Mouse (Mus musculus): Measurements from ENCODE around the gene Cdkn2d.

DNA sequence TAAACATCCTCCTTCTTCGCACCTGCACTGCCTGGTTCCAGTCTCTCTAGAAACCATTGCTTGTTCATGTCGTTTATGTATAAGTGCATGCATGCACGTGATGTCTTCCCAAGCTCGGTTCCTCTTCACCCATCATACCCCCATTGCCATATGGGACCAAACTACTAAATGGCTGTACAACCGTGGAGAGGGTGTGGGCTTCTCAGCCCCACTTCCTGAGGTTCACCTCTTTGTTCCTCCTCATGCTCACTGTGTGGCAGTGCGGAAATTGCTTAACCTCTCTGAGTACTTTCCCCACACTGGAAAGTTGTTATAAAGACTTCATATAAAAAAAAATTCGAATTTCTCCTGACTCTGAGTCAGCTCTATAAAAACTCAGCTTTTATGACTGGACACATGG is 25.5 kb upstream of the Cdkn2d start:
- no peak for TF ChIP-seq CTCF (IDR thresholded peaks at IDR 0.05; ENCODE audit: control insufficient read depth, insufficient read depth, insufficient replicate concordance, low read depth, low read length)
- TF ChIP-seq POLR2A (IDR thresholded peaks at IDR 0.05; ENCODE audit: control insufficient read depth, low read depth, low read length), result no peak

All from testis, adult 2 months (tissue).